Mouse (Mus musculus): Measurements from ENCODE around the gene Cdc20b. TPM values are rescaled to one million over a fixed set of nuclear protein-coding genes. Genes with fewer than 3 reads are reported as not detected.

Gene Cdc20b
- polyA plus RNA-seq (2011; ENCODE audit: insufficient read length, low read depth, missing spikeins), result not detected in 2 replicates

- TF ChIP-seq POLR2A (IDR thresholded peaks at IDR 0.05; ENCODE audit: low read depth, low read length) (no peak), CTCF (IDR thresholded peaks at IDR 0.05; ENCODE audit: borderline replicate concordance, insufficient read depth, low read length) (peak; percentile 9; the same call in 1 of the 2 replicates)
- Histone ChIP-seq H3K27ac (ENCODE audit: insufficient read depth, low read length) (no peak within 1 kb of the TSS), H3K4me3 (ENCODE audit: insufficient read depth, low read length) (peak within 1 kb of the TSS; percentile 49), H3K4me1 (ENCODE audit: control insufficient read depth, insufficient read depth, low read length) (peaks cover 8% of the 10 kb centered on the region)
Measured at GRCm38 (mm10) chr13:113034950-113035421, at the start of gene Cdc20b. TSS of gene Cdc20b (plus strand) at chr13:113035111.

- TF ChIP-seq CTCF (IDR thresholded peaks at IDR 0.05; ENCODE audit: borderline replicate concordance, insufficient read depth, low read length) (no peak), POLR2A (IDR thresholded peaks at IDR 0.05; ENCODE audit: low read depth, low read length) (no peak)
- H3K4me3 ChIP-seq (ENCODE audit: insufficient read depth, low read length), result no peak overlapping the region
- no peak overlapping the region for H3K27ac ChIP-seq (ENCODE audit: insufficient read depth, low read length)
- no peaks in the 10 kb centered on the region; the same call in 1 of the 2 replicates for H3K4me1 ChIP-seq (ENCODE audit: control insufficient read depth, insufficient read depth, low read length)
Measured at GRCm38 (mm10) chr13:112985605-112986450, 49.1 kb upstream of the Cdc20b start.

DNA sequence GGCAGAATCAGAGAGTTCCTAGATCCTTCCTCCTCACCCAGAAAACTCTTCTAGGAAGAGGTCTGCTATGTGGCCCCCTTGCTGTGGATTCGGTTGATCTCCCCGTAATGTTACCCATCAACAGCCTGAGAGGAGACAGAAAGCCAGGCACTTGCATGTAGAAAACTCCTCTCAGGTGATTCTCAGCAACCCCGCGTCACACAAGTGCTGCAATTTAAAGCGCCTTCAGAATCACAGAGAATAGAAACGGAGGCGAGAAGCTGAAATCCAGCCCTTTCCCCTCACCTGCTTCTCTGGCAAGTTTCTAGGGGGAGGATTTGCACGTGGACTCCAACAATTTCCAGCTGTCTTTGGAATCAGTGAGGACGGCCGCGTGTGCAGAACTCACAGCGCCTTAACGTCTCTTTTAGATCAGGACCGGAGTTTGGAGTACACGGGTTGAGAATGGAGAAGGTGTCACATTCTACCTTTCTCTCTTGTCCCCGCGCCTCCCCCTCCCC, 48.4 kb upstream of the Cdc20b start:
- Histone ChIP-seq H3K4me1 (ENCODE audit: control insufficient read depth, insufficient read depth, low read length) (no peaks in the 10 kb centered on the region; the same call in 1 of the 2 replicates), H3K27ac (ENCODE audit: insufficient read depth, low read length) (no peak overlapping the region), H3K4me3 (ENCODE audit: insufficient read depth, low read length) (no peak overlapping the region)
- no peak for TF ChIP-seq CTCF (IDR thresholded peaks at IDR 0.05; ENCODE audit: borderline replicate concordance, insufficient read depth, low read length)
- TF ChIP-seq POLR2A (IDR thresholded peaks at IDR 0.05; ENCODE audit: low read depth, low read length), result no peak

DNA sequence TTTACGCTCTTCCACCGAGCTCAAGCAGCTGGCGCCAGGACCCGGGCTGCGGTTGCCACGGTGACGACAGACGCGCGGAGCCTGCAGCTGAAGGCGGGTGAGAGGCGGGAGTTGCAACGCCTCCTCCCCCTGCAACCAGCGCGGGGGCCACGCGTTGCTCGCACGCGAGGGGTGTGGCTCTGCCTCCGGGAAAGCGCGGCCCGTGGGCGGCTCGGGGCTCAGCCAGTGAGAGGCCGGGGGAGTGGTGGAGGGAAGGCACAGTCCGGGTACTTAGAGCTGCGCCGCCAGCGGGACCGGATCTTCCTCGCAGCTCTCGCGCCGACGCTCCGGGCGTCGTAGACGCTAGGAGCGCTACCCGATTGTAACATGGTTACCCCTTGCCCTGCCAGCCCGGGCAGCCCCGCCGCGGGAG, 47.4 kb upstream of the Cdc20b start, which contains the start of gene Ccno:
TSS of gene Ccno (plus strand) at position 271 of the 412 bp plus-strand sequence.
- no peak for TF ChIP-seq CTCF (IDR thresholded peaks at IDR 0.05; ENCODE audit: borderline replicate concordance, insufficient read depth, low read length)
- TF ChIP-seq POLR2A (IDR thresholded peaks at IDR 0.05; ENCODE audit: low read depth, low read length), result peak; percentile 95
- H3K4me1 ChIP-seq (ENCODE audit: control insufficient read depth, insufficient read depth, low read length), result no peaks in the 10 kb centered on the region; the same call in 1 of the 2 replicates

GRCm38 (mm10) chr13:112987991-112988390, 46.9 kb upstream of the Cdc20b start:
- TF ChIP-seq CTCF (IDR thresholded peaks at IDR 0.05; ENCODE audit: borderline replicate concordance, insufficient read depth, low read length) (no peak), POLR2A (IDR thresholded peaks at IDR 0.05; ENCODE audit: low read depth, low read length) (no peak)

More for the DNA sequence above, 47.4 kb upstream of the Cdc20b start, which contains the start of gene Ccno:
- H3K4me3 ChIP-seq (ENCODE audit: insufficient read depth, low read length), result peak within 1 kb of the TSS; percentile 42
- no peak within 1 kb of the TSS for H3K27ac ChIP-seq (ENCODE audit: insufficient read depth, low read length)

DNA sequence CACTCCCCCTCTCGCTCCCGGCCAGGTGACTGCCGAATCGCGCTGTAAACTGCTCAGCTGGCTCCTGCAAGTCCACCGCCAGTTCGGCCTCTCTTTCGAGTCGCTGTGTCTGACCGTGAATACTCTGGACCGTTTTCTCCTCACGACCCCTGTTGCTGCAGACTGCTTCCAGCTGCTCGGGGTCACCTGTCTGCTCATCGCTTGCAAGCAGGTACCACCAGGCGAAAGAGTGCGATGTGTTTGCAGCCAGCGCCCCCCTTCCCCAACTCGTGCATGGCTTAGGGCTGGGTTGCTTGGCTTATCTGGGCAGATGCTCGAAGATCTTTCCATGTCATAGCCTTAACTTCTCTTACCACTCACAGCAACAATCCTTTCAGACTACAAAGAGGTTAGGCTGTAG, 46.0 kb upstream of the Cdc20b start:
- Histone ChIP-seq H3K27ac (ENCODE audit: insufficient read depth, low read length) (no peak overlapping the region), H3K4me1 (ENCODE audit: control insufficient read depth, insufficient read depth, low read length) (no peaks in the 10 kb centered on the region; the same call in 1 of the 2 replicates), H3K4me3 (ENCODE audit: insufficient read depth, low read length) (peak overlapping the region; percentile 1; the same call in 1 of the 2 replicates)
- TF ChIP-seq CTCF (IDR thresholded peaks at IDR 0.05; ENCODE audit: borderline replicate concordance, insufficient read depth, low read length) (no peak), POLR2A (IDR thresholded peaks at IDR 0.05; ENCODE audit: low read depth, low read length) (no peak)

More at GRCm38 (mm10) chr13:112987991-112988390, 46.9 kb upstream of the Cdc20b start:
- no peaks in the 10 kb centered on the region; the same call in 1 of the 2 replicates for H3K4me1 ChIP-seq (ENCODE audit: control insufficient read depth, insufficient read depth, low read length)
- peak overlapping the region; percentile 42 for H3K4me3 ChIP-seq (ENCODE audit: insufficient read depth, low read length)
- no peak overlapping the region for H3K27ac ChIP-seq (ENCODE audit: insufficient read depth, low read length)

DNA sequence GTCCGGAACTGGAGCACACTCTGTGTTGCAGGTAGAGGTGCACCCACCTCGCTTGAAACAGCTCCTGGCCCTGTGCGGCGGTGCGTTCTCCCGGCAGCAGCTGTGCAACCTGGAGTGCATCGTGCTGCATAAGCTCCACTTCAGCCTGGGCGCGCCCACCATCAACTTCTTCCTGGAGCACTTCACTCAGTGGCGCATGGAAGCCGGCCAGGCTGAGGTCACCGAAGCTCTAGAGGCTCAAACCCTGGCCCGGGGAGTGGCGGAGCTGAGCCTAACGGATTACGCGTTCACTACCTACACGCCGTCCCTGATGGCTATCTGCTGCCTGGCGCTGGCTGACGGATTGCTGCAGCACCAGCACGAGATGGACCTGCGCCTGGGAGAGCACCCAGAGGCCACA, 45.4 kb upstream of the Cdc20b start:
- no peak overlapping the region for H3K27ac ChIP-seq (ENCODE audit: insufficient read depth, low read length)
- H3K4me3 ChIP-seq (ENCODE audit: insufficient read depth, low read length), result no peak overlapping the region
- TF ChIP-seq POLR2A (IDR thresholded peaks at IDR 0.05; ENCODE audit: low read depth, low read length) (no peak), CTCF (IDR thresholded peaks at IDR 0.05; ENCODE audit: borderline replicate concordance, insufficient read depth, low read length) (no peak)
- H3K4me1 ChIP-seq (ENCODE audit: control insufficient read depth, insufficient read depth, low read length), result no peaks in the 10 kb centered on the region; the same call in 1 of the 2 replicates

- TF ChIP-seq CTCF (IDR thresholded peaks at IDR 0.05; ENCODE audit: borderline replicate concordance, insufficient read depth, low read length) (no peak), POLR2A (IDR thresholded peaks at IDR 0.05; ENCODE audit: low read depth, low read length) (no peak)
- no peak overlapping the region for H3K4me3 ChIP-seq (ENCODE audit: insufficient read depth, low read length)
- H3K4me1 ChIP-seq (ENCODE audit: control insufficient read depth, insufficient read depth, low read length), result no peaks in the 10 kb centered on the region; the same call in 1 of the 2 replicates
- no peak overlapping the region for H3K27ac ChIP-seq (ENCODE audit: insufficient read depth, low read length)
Measured at GRCm38 (mm10) chr13:112990346-112990745, 44.6 kb upstream of the Cdc20b start.

GRCm38 (mm10) chr13:112993531-112994152, 41.3 kb upstream of the Cdc20b start, which contains the start of gene Mcidas:
TSS of gene Mcidas (plus strand) at chr13:112993845.
- Histone ChIP-seq H3K4me1 (ENCODE audit: control insufficient read depth, insufficient read depth, low read length) (no peaks in the 10 kb centered on the region; the same call in 1 of the 2 replicates), H3K4me3 (ENCODE audit: insufficient read depth, low read length) (peak within 1 kb of the TSS; percentile 20; the same call in 1 of the 2 replicates), H3K27ac (ENCODE audit: insufficient read depth, low read length) (no peak within 1 kb of the TSS)
- no peak for TF ChIP-seq POLR2A (IDR thresholded peaks at IDR 0.05; ENCODE audit: low read depth, low read length)
- TF ChIP-seq CTCF (IDR thresholded peaks at IDR 0.05; ENCODE audit: borderline replicate concordance, insufficient read depth, low read length), result no peak
